8 mouse cellular contexts compared by ENCODE assay signal in the genomic region with DNA sequence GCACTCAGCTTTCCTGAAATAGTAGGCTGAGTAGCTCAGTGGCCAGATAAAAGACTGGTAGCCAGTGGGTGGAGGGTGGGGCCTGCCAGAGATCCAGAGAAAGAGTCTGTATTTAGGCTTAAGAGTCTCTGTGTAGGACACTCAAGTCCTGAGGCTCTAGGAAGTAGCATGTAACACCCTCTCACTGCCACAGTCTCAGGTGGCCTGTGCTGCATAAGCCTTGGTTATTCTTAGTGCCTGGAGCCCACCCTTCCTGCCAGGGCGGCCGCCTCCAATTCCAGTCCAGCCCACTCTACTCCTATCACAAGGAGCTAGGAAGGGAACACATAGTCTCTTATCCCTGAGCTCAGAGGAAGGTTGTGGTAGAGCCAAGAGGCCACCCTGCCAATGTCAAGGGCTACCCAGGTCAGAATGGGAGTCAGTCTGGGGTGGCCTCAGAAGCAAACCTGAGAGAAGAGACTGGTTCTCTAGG. TPM values are rescaled to one million over a fixed set of nuclear protein-coding genes. Genes with fewer than 3 reads are reported as not detected.
A peak's percentile ranks its signal among the peaks of the same experiment; 100 is the strongest.
DNase-seq lines count a peak whose midpoint lies in the region; ATAC-seq and TF ChIP-seq lines count a peak whose summit lies in the region.

No protein-coding gene starts in this region.

- no peak for ATAC-seq in hindbrain, postnatal 0 days
- ATAC-seq in hindbrain, embryonic 12.5 days (ENCODE audit: low FRiP score), result no peak
- 0 out of 2 replicates have a peak, but pooled peaks have one; percentile 5 for ATAC-seq in limb, embryonic 14.5 days (ENCODE audit: low FRiP score, low read depth)
- ATAC-seq in erythroblast, adult 5-6 weeks (replicated peaks; ENCODE audit: low FRiP score, poor library complexity, severe bottlenecking), result no peak

- no peaks in the 10 kb centered on the region for H3K9me3 ChIP-seq in hindbrain, postnatal 0 days (ENCODE audit: low read length)
- H3K9me3 ChIP-seq in hindbrain, embryonic 12.5 days (replicated peaks), result no peaks in the 10 kb centered on the region
- H3K9me3 ChIP-seq in limb, embryonic 14.5 days (ENCODE audit: control insufficient read depth, low read length), result no peaks in the 10 kb centered on the region

- no peak overlapping the region for H3K9ac ChIP-seq in hindbrain, postnatal 0 days (replicated peaks; ENCODE audit: low read length)
- H3K9ac ChIP-seq in hindbrain, embryonic 12.5 days, result no peak overlapping the region
- H3K9ac ChIP-seq in limb, embryonic 14.5 days (ENCODE audit: low read depth, low read length, severe bottlenecking), result no peak overlapping the region

- H3K27me3 ChIP-seq in hindbrain, postnatal 0 days (ENCODE audit: insufficient read depth, low read length), result no peaks in the 10 kb centered on the region
- H3K27me3 ChIP-seq in hindbrain, embryonic 12.5 days, result no peaks in the 10 kb centered on the region
- no peaks in the 10 kb centered on the region for H3K27me3 ChIP-seq in limb, embryonic 14.5 days (ENCODE audit: control insufficient read depth, insufficient read depth, low read length)

- no peak for DNase-seq in hindbrain, postnatal 0 days (ENCODE audit: low spot score)
- peak; percentile 55 to 56 for DNase-seq in right cerebral cortex, adult 2 months (ENCODE audit: low spot score in 2 of 2)
- DNase-seq in right cerebral cortex, postnatal 14 days, result no peak
- no peak for DNase-seq in limb, embryonic 14.5 days (ENCODE audit: low spot score)
- no peak for DNase-seq in ovary, postnatal 36 days (ENCODE audit: low spot score)
- no peak for DNase-seq in c-Kit-positive CD71-positive TER-119-positive erythroid progenitor cells, embryonic 14.5 days (ENCODE audit: low spot score)

- no peak for TF ChIP-seq CTCF in hindbrain, postnatal 0 days (IDR thresholded peaks at IDR 0.05; ENCODE audit: low read depth)

- no peak overlapping the region for H3K4me2 ChIP-seq in hindbrain, postnatal 0 days (ENCODE audit: low read depth, low read length)
- H3K4me2 ChIP-seq in hindbrain, embryonic 12.5 days (replicated peaks), result no peak overlapping the region
- H3K4me2 ChIP-seq in limb, embryonic 14.5 days (replicated peaks; ENCODE audit: low read depth, low read length, severe bottlenecking), result no peak overlapping the region

- peak overlapping the region; percentile 32; the same call in 1 of the 2 replicates for H3K27ac ChIP-seq in hindbrain, postnatal 0 days
- no peak overlapping the region for H3K27ac ChIP-seq in hindbrain, embryonic 12.5 days
- H3K27ac ChIP-seq in limb, embryonic 14.5 days (replicated peaks; ENCODE audit: low read depth, low read length), result no peak overlapping the region; the same call in 1 of the 2 replicates

- TF ChIP-seq POLR2A in limb, embryonic 14.5 days (IDR thresholded peaks at IDR 0.05; ENCODE audit: borderline replicate concordance, extremely low read depth, insufficient read depth, insufficient read length), result no peak

- 92% methylated on average over 2 of the region's 2 CpGs for WGBS in hindbrain, postnatal 0 days
- 91% methylated on average over 2 of the region's 2 CpGs for WGBS in hindbrain, embryonic 12.5 days
- WGBS in limb, embryonic 14.5 days, result 94% methylated on average over 2 of the region's 2 CpGs

- H3K4me3 ChIP-seq in hindbrain, postnatal 0 days (ENCODE audit: low read length), result no peak overlapping the region
- no peak overlapping the region for H3K4me3 ChIP-seq in hindbrain, embryonic 12.5 days
- H3K4me3 ChIP-seq in limb, embryonic 14.5 days (replicated peaks; ENCODE audit: low read length), result no peak overlapping the region

- peaks cover 56% of the 10 kb centered on the region for H3K36me3 ChIP-seq in hindbrain, postnatal 0 days (ENCODE audit: insufficient read depth, low read length)
- peaks cover 82% of the 10 kb centered on the region for H3K36me3 ChIP-seq in hindbrain, embryonic 12.5 days
- H3K36me3 ChIP-seq in limb, embryonic 14.5 days (ENCODE audit: control insufficient read depth, insufficient read depth, low read length), result peaks cover 82% of the 10 kb centered on the region

- no peaks in the 10 kb centered on the region for H3K4me1 ChIP-seq in hindbrain, postnatal 0 days (ENCODE audit: insufficient read depth, low read length)
- H3K4me1 ChIP-seq in hindbrain, embryonic 12.5 days, result no peaks in the 10 kb centered on the region
- H3K4me1 ChIP-seq in limb, embryonic 14.5 days (ENCODE audit: control insufficient read depth, insufficient read depth, low read length), result no peaks in the 10 kb centered on the region

RNA-seq across cellular contexts. Expression of gene Dnlz, which starts 10.4 kb away (rescaled TPM):
- 38.2 and 38.5 TPM in 2 replicates for total RNA-seq in hindbrain, postnatal 0 days (2014; rRNA removed)
- 25.6 and 28.2 TPM in 2 replicates for polyA plus RNA-seq in hindbrain, postnatal 0 days (2015; fragmentation: Nextera tagmentation; extraction: Ambion mirVana)
- 33.2 and 34.7 TPM in 2 replicates for polyA plus RNA-seq in hindbrain, embryonic 12.5 days (2016; fragmentation: Nextera tagmentation; extraction: Ambion mirVana)
- 28.2 and 33.8 TPM in 2 replicates for polyA plus RNA-seq in limb, embryonic 14.5 days (2012; rRNA removed)
- 30.5 and 31.1 TPM in 2 replicates for polyA plus RNA-seq in limb, embryonic 14.5 days (2014; fragmentation: Nextera tagmentation; extraction: Ambion mirVana)
- 2.7 TPM in 1 of 2 replicates, not detected in the other for total RNA-seq in erythroblast, adult 5-6 weeks (2015; ENCODE audit: low replicate concordance)
- total RNA-seq in erythroblast, adult 5-6 weeks (2017; ENCODE audit: low replicate concordance), result 1.1 and 2.0 TPM in 2 replicates

RNA-seq across cellular contexts. Expression of gene Card9, which starts 19.2 kb away (rescaled TPM):
- 2.0 and 24.2 TPM in 2 replicates for total RNA-seq in hindbrain, postnatal 0 days (2014; rRNA removed)
- polyA plus RNA-seq in hindbrain, postnatal 0 days (2015; fragmentation: Nextera tagmentation; extraction: Ambion mirVana), result 1.5 and 1.6 TPM in 2 replicates
- 0.78 and 1.1 TPM in 2 replicates for polyA plus RNA-seq in hindbrain, embryonic 12.5 days (2016; fragmentation: Nextera tagmentation; extraction: Ambion mirVana)
- 4.1 and 5.6 TPM in 2 replicates for polyA plus RNA-seq in limb, embryonic 14.5 days (2012; rRNA removed)
- polyA plus RNA-seq in limb, embryonic 14.5 days (2014; fragmentation: Nextera tagmentation; extraction: Ambion mirVana), result 1.2 and 1.4 TPM in 2 replicates
- 5.9 and 11.9 TPM in 2 replicates for total RNA-seq in erythroblast, adult 5-6 weeks (2015; ENCODE audit: low replicate concordance)
- 20.4 and 32.5 TPM in 2 replicates for total RNA-seq in erythroblast, adult 5-6 weeks (2017; ENCODE audit: low replicate concordance)

RNA-seq across cellular contexts. Expression of gene Gpsm1, which starts 26.2 kb away (rescaled TPM):
- 310 and 330 TPM in 2 replicates for total RNA-seq in hindbrain, postnatal 0 days (2014; rRNA removed)
- polyA plus RNA-seq in hindbrain, postnatal 0 days (2015; fragmentation: Nextera tagmentation; extraction: Ambion mirVana), result 147 and 155 TPM in 2 replicates
- polyA plus RNA-seq in hindbrain, embryonic 12.5 days (2016; fragmentation: Nextera tagmentation; extraction: Ambion mirVana), result 125 and 133 TPM in 2 replicates
- polyA plus RNA-seq in limb, embryonic 14.5 days (2012; rRNA removed), result 78.4 and 103 TPM in 2 replicates
- 31.0 and 37.6 TPM in 2 replicates for polyA plus RNA-seq in limb, embryonic 14.5 days (2014; fragmentation: Nextera tagmentation; extraction: Ambion mirVana)
- total RNA-seq in erythroblast, adult 5-6 weeks (2015; ENCODE audit: low replicate concordance), result 0.77 and 1.5 TPM in 2 replicates
- total RNA-seq in erythroblast, adult 5-6 weeks (2017; ENCODE audit: low replicate concordance), result 1.7 and 2.0 TPM in 2 replicates

RNA-seq across cellular contexts. Expression of gene Snapc4, which starts 38.9 kb away (rescaled TPM):
- total RNA-seq in hindbrain, postnatal 0 days (2014; rRNA removed), result 44.7 and 56.4 TPM in 2 replicates
- polyA plus RNA-seq in hindbrain, postnatal 0 days (2015; fragmentation: Nextera tagmentation; extraction: Ambion mirVana), result 25.6 and 26.1 TPM in 2 replicates
- 36.2 and 37.3 TPM in 2 replicates for polyA plus RNA-seq in hindbrain, embryonic 12.5 days (2016; fragmentation: Nextera tagmentation; extraction: Ambion mirVana)
- 53.2 and 61.3 TPM in 2 replicates for polyA plus RNA-seq in limb, embryonic 14.5 days (2012; rRNA removed)
- 22.7 and 30.5 TPM in 2 replicates for polyA plus RNA-seq in limb, embryonic 14.5 days (2014; fragmentation: Nextera tagmentation; extraction: Ambion mirVana)
- 2.9 and 12.3 TPM in 2 replicates for total RNA-seq in erythroblast, adult 5-6 weeks (2015; ENCODE audit: low replicate concordance)
- 0.85 and 7.4 TPM in 2 replicates for total RNA-seq in erythroblast, adult 5-6 weeks (2017; ENCODE audit: low replicate concordance)

RNA-seq across cellular contexts. Expression of gene Ccdc187, which starts 47.2 kb away (rescaled TPM):
- total RNA-seq in hindbrain, postnatal 0 days (2014; rRNA removed), result 1.3 and 2.7 TPM in 2 replicates
- polyA plus RNA-seq in hindbrain, postnatal 0 days (2015; fragmentation: Nextera tagmentation; extraction: Ambion mirVana), result 0.18 TPM in 2 replicates
- 0.31 and 0.37 TPM in 2 replicates for polyA plus RNA-seq in hindbrain, embryonic 12.5 days (2016; fragmentation: Nextera tagmentation; extraction: Ambion mirVana)
- polyA plus RNA-seq in limb, embryonic 14.5 days (2012; rRNA removed), result 0.26 and 0.32 TPM in 2 replicates
- 0.03 and 0.06 TPM in 2 replicates for polyA plus RNA-seq in limb, embryonic 14.5 days (2014; fragmentation: Nextera tagmentation; extraction: Ambion mirVana)
- not detected in 2 replicates for total RNA-seq in erythroblast, adult 5-6 weeks (2015; ENCODE audit: low replicate concordance)
- total RNA-seq in erythroblast, adult 5-6 weeks (2017; ENCODE audit: low replicate concordance), result not detected in 2 replicates

Comparison
In these comparisons a context has a peak if more than half of its experiments do, and no peak if none do; other contexts are left out.
1. DNase-seq: peak in right cerebral cortex, adult 2 months (2 of 2); none in hindbrain, postnatal 0 days (single experiment), right cerebral cortex, postnatal 14 days (single experiment), limb, embryonic 14.5 days (single experiment), ovary, postnatal 36 days (single experiment) and c-Kit-positive CD71-positive TER-119-positive erythroid progenitor cells, embryonic 14.5 days (single experiment).